Mouse (Mus musculus): ENCODE results near the gene Rbpms2. TPM values are rescaled to one million over a fixed set of nuclear protein-coding genes. Genes with fewer than 3 reads are reported as not detected.
A peak's percentile ranks its signal among the peaks of the same experiment; 100 is the strongest.

Gene Rbpms2
- polyA plus RNA-seq, 1 experiment from 2014 or later = 34.8 TPM

DNA sequence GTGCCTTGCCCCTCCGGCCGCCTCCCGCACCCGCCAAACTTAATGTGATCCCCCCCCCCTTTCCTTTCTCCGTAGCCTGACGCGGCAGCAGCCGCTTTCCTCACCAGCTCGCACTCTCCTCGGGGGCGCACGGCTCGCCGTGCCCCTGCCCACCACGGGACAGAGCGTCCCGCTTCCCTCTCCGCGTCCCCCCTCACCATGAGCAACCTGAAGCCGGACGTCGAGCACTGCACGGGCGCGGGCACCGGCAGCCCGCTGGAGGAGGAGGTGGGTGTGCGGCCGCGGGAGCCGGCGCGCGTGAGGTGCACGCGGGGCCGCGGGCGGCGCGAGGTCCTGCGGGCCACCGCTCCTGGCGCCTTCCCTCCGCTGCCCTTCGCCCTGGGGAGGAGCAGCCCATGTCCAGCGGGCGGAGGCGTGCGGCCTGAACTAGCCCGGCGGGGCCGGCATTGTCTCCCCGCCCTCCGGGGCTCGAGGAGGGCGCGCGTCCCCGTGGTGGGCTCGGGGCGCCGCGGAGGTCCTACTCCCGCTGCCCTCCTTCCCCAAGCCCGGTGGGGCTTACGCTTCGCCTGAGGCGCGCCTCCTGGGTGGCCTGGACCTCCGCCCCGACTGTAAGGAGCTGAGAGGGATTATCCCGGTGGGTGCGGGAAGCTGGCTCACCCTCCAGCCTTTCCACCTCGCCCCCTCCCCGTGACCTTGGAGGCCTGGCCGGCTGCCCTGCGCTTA, 1.3 kb downstream of the Rbpms2 start:
- H3K36me3 ChIP-seq (ENCODE audit: control insufficient read depth, insufficient read depth, low read length) = no peaks in the 10 kb centered on the region
- under 1% methylated on average over 69 of the region's 78 CpGs for WGBS
- peak overlapping the region; percentile 73 for H3K4me3 ChIP-seq (ENCODE audit: low read depth, low read length)
- H3K27me3 ChIP-seq (replicated peaks; ENCODE audit: control insufficient read depth, insufficient read depth, low read length) = peaks cover 56% of the 10 kb centered on the region
- peaks cover 14% of the 10 kb centered on the region for H3K4me1 ChIP-seq (replicated peaks; ENCODE audit: control insufficient read depth, insufficient read depth, low read length)
- peak overlapping the region; percentile 96 for H3K4me2 ChIP-seq
- peak overlapping the region; percentile 74 for H3K9ac ChIP-seq (ENCODE audit: low read depth, low read length)
- peak; percentile 58 for ATAC-seq (replicated peaks; ENCODE audit: low FRiP score)
- no peaks in the 10 kb centered on the region for H3K9me3 ChIP-seq (ENCODE audit: control insufficient read depth, low read length)
- peak overlapping the region; percentile 23; the same call in 1 of the 2 replicates for H3K27ac ChIP-seq (ENCODE audit: low read depth, low read length)
- DNase-seq (ENCODE audit: low spot score) = peak; percentile 59

- Histone ChIP-seq H3K9ac (ENCODE audit: low read depth, low read length) (peak overlapping the region; percentile 74), H3K27me3 (replicated peaks; ENCODE audit: control insufficient read depth, insufficient read depth, low read length) (peaks cover 55% of the 10 kb centered on the region), H3K4me1 (replicated peaks; ENCODE audit: control insufficient read depth, insufficient read depth, low read length) (peaks cover 14% of the 10 kb centered on the region), H3K27ac (ENCODE audit: low read depth, low read length) (0 out of 2 replicates have a peak overlapping the region, but pooled peaks have one; percentile 23), H3K9me3 (ENCODE audit: control insufficient read depth, low read length) (no peaks in the 10 kb centered on the region), H3K4me3 (ENCODE audit: low read depth, low read length) (peak overlapping the region; percentile 73), H3K4me2 (peak overlapping the region; percentile 96), H3K36me3 (ENCODE audit: control insufficient read depth, insufficient read depth, low read length) (no peaks in the 10 kb centered on the region)
- WGBS = 6% methylated on average over 16 of the region's 16 CpGs
- ATAC-seq (replicated peaks; ENCODE audit: low FRiP score) (0 out of 2 replicates have a peak, but pooled peaks have one; percentile 29), DNase-seq (ENCODE audit: low spot score) (peak; percentile 43)
Measured at GRCm38 (mm10) chr9:65631354-65632021, 2.0 kb downstream of the Rbpms2 start.

GRCm38 (mm10) chr9:65635766-65636165, 6.3 kb downstream of the Rbpms2 start:
- DNase-seq (ENCODE audit: low spot score) (no peak), ATAC-seq (replicated peaks; ENCODE audit: low FRiP score) (no peak)
- 57% methylated on average over 1 of the region's 1 CpGs for WGBS
- H3K27ac ChIP-seq (ENCODE audit: low read depth, low read length) = no peak overlapping the region
- no peak overlapping the region for H3K4me2 ChIP-seq
- H3K9me3 ChIP-seq (ENCODE audit: control insufficient read depth, low read length) = no peaks in the 10 kb centered on the region
- no peak overlapping the region for H3K9ac ChIP-seq (ENCODE audit: low read depth, low read length)
- H3K27me3 ChIP-seq (replicated peaks; ENCODE audit: control insufficient read depth, insufficient read depth, low read length) = peaks cover 17% of the 10 kb centered on the region
- peaks cover 6% of the 10 kb centered on the region for H3K4me1 ChIP-seq (replicated peaks; ENCODE audit: control insufficient read depth, insufficient read depth, low read length)
- no peak overlapping the region for H3K4me3 ChIP-seq (ENCODE audit: low read depth, low read length)
- H3K36me3 ChIP-seq (ENCODE audit: control insufficient read depth, insufficient read depth, low read length) = no peaks in the 10 kb centered on the region

- Histone ChIP-seq H3K4me3 (ENCODE audit: low read depth, low read length) (no peak overlapping the region), H3K36me3 (ENCODE audit: control insufficient read depth, insufficient read depth, low read length) (no peaks in the 10 kb centered on the region), H3K4me2 (no peak overlapping the region), H3K9me3 (ENCODE audit: control insufficient read depth, low read length) (no peaks in the 10 kb centered on the region), H3K27me3 (replicated peaks; ENCODE audit: control insufficient read depth, insufficient read depth, low read length) (peaks cover 5% of the 10 kb centered on the region), H3K27ac (ENCODE audit: low read depth, low read length) (no peak overlapping the region), H3K4me1 (replicated peaks; ENCODE audit: control insufficient read depth, insufficient read depth, low read length) (peaks cover 4% of the 10 kb centered on the region; the same call in 1 of the 2 replicates), H3K9ac (ENCODE audit: low read depth, low read length) (no peak overlapping the region)
- DNase-seq (ENCODE audit: low spot score) = no peak
- no peak for ATAC-seq (replicated peaks; ENCODE audit: low FRiP score)
- WGBS = 78% methylated on average over 4 of the region's 4 CpGs
Measured at GRCm38 (mm10) chr9:65636926-65637325, 7.5 kb downstream of the Rbpms2 start.

GRCm38 (mm10) chr9:65639065-65639464, 9.6 kb downstream of the Rbpms2 start:
- H3K27me3 ChIP-seq (replicated peaks; ENCODE audit: control insufficient read depth, insufficient read depth, low read length) = no peaks in the 10 kb centered on the region
- no peak overlapping the region for H3K27ac ChIP-seq (ENCODE audit: low read depth, low read length)
- no peak overlapping the region for H3K4me2 ChIP-seq
- H3K9ac ChIP-seq (ENCODE audit: low read depth, low read length) = no peak overlapping the region
- ATAC-seq (replicated peaks; ENCODE audit: low FRiP score) (no peak), DNase-seq (ENCODE audit: low spot score) (no peak)
- no peak overlapping the region for H3K4me3 ChIP-seq (ENCODE audit: low read depth, low read length)
- H3K36me3 ChIP-seq (ENCODE audit: control insufficient read depth, insufficient read depth, low read length) = no peaks in the 10 kb centered on the region
- 67% methylated on average over 5 of the region's 5 CpGs for WGBS
- H3K4me1 ChIP-seq (replicated peaks; ENCODE audit: control insufficient read depth, insufficient read depth, low read length) = peaks cover 4% of the 10 kb centered on the region; the same call in 1 of the 2 replicates
- no peaks in the 10 kb centered on the region for H3K9me3 ChIP-seq (ENCODE audit: control insufficient read depth, low read length)

DNA sequence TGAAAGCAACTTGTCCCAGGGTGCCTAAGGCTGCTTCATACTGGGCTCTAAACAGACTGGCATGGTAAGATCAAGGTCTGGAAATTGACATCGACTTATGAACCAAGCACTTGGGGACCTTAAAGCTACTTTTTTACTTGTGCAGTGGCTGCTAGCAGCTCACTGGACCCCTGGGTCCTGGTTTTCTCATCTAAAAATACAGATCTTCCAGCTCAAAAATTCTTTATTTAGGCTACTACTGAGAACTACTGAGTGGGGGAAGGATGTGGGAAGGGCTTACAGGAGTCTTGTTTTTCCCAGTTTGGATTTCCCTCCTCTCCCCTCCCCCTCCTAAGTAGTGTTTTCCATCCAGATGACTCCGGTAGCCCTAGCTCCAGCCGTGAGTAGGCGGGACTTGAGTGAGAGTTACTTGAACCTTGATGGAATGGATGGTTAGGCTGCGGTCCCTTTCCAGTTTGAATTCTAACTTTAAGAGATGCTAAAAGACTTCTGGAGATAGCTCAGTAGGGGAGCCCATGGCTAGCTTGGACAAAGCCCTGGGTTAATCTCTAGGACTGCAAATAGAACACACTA, 11.5 kb downstream of the Rbpms2 start:
- no peak for ATAC-seq (replicated peaks; ENCODE audit: low FRiP score)
- no peaks in the 10 kb centered on the region for H3K9me3 ChIP-seq (ENCODE audit: control insufficient read depth, low read length)

DNA sequence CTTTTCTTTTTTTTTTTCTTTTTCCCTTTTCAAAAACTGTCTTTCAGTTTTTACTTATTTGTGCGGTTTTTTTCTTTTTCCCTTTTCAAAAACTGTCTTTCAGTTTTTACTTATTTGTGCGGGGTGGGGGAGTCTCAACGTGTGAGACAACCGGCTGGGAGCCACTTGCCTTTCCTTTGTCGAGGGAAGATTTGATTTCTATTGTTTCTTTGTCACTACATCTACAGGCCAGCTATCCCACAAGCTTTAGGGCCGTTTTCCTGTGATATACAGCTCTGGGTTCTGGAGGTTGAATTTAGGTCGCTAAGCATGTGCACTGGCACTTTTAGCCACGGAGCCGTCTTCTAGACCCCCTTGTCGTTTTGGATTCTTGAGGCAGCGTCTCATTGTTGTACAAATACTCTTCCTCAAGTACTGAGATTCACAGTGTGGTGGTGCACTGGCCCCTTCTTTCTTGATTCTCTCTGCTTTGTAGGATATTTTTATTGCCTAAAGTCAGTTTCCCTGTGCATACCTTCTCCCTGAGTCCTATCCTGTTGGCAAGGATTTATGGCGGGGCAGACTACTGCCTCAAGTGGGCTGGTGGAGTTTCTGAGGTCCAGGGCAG, 12.1 kb downstream of the Rbpms2 start:
- no peak overlapping the region for H3K27ac ChIP-seq (ENCODE audit: low read depth, low read length)
- H3K9ac ChIP-seq (ENCODE audit: low read depth, low read length) = no peak overlapping the region
- no peaks in the 10 kb centered on the region for H3K27me3 ChIP-seq (replicated peaks; ENCODE audit: control insufficient read depth, insufficient read depth, low read length)
- WGBS = 28% methylated on average over 12 of the region's 12 CpGs
- H3K4me3 ChIP-seq (ENCODE audit: low read depth, low read length) = no peak overlapping the region
- no peaks in the 10 kb centered on the region for H3K36me3 ChIP-seq (ENCODE audit: control insufficient read depth, insufficient read depth, low read length)
- H3K9me3 ChIP-seq (ENCODE audit: control insufficient read depth, low read length) = no peaks in the 10 kb centered on the region
- no peak for DNase-seq (ENCODE audit: low spot score)
- no peak overlapping the region for H3K4me2 ChIP-seq
- H3K4me1 ChIP-seq (replicated peaks; ENCODE audit: control insufficient read depth, insufficient read depth, low read length) = peaks cover 4% of the 10 kb centered on the region; the same call in 1 of the 2 replicates
- ATAC-seq (replicated peaks; ENCODE audit: low FRiP score) = no peak

More for the DNA sequence above, 11.5 kb downstream of the Rbpms2 start:
- H3K9ac ChIP-seq (ENCODE audit: low read depth, low read length) = no peak overlapping the region
- no peak for DNase-seq (ENCODE audit: low spot score)
- no peak overlapping the region for H3K27ac ChIP-seq (ENCODE audit: low read depth, low read length)
- H3K36me3 ChIP-seq (ENCODE audit: control insufficient read depth, insufficient read depth, low read length) = no peaks in the 10 kb centered on the region
- peaks cover 4% of the 10 kb centered on the region; the same call in 1 of the 2 replicates for H3K4me1 ChIP-seq (replicated peaks; ENCODE audit: control insufficient read depth, insufficient read depth, low read length)
- no peak overlapping the region for H3K4me3 ChIP-seq (ENCODE audit: low read depth, low read length)
- H3K27me3 ChIP-seq (replicated peaks; ENCODE audit: control insufficient read depth, insufficient read depth, low read length) = no peaks in the 10 kb centered on the region
- WGBS = 25% methylated on average over 5 of the region's 5 CpGs
- H3K4me2 ChIP-seq = no peak overlapping the region

- Histone ChIP-seq H3K9me3 (ENCODE audit: control insufficient read depth, low read length) (no peaks in the 10 kb centered on the region), H3K4me1 (replicated peaks; ENCODE audit: control insufficient read depth, insufficient read depth, low read length) (peaks cover 4% of the 10 kb centered on the region; the same call in 1 of the 2 replicates), H3K4me2 (no peak overlapping the region), H3K4me3 (ENCODE audit: low read depth, low read length) (no peak overlapping the region), H3K36me3 (ENCODE audit: control insufficient read depth, insufficient read depth, low read length) (no peaks in the 10 kb centered on the region), H3K27ac (ENCODE audit: low read depth, low read length) (no peak overlapping the region), H3K27me3 (replicated peaks; ENCODE audit: control insufficient read depth, insufficient read depth, low read length) (no peaks in the 10 kb centered on the region), H3K9ac (ENCODE audit: low read depth, low read length) (no peak overlapping the region)
- DNase-seq (ENCODE audit: low spot score) (no peak), ATAC-seq (replicated peaks; ENCODE audit: low FRiP score) (no peak)
Measured at GRCm38 (mm10) chr9:65642546-65642945, 13.1 kb downstream of the Rbpms2 start.
